Mouse (Mus musculus) frontal cortex, postnatal 14 days (tissue): ENCODE results near the gene Olfr1438-ps1.
"Not testable (repeated sequence)": the region's sequence is repeated elsewhere in the genome, so short reads cannot be mapped to it uniquely, and the experiment has no call there.

Experiments
- DNase-seq, 2 experiments: peaks; one replicate each; pipeline ENCODE4 v3.0.0; 2022; ENCODE audit warnings: low spot score in 2 of 2

The Olfr1438-ps1 gene

DNA sequence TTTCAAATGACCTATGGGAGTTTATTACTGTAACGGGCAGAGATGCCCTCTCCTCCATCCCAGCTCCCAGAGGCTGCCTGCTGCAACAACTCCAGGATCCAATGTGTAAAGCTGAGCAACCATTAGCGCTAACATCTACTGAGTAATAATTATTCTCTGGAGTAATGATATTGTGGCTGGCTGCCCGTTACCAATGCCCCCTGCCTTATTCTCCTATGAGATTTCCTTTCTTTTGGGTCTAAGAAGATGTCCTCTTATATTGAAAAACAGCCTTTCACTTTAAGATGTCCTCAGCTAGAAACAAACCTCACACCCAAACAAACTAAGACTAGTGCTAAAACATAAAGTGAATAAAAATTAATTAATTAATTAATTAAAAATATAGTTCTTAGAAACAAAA is at the start of gene Olfr1438-ps1:
TSS of gene Olfr1438-ps1 (minus strand) at position 101 of the 400 bp plus-strand sequence.
- no peak for DNase-seq

GRCm38 (mm10) chr19:12374465-12375025 is 38.8 kb upstream of the Olfr1438-ps1 start:
- DNase-seq = peak; percentile 5 to 6

GRCm38 (mm10) chr19:12373004-12373403 is 37.3 kb upstream of the Olfr1438-ps1 start:
- no peak for DNase-seq

- no peak for DNase-seq
These were observed 10.7 kb downstream of the Olfr1438-ps1 start, which contains the start of gene Olfr1437 for GRCm38 (mm10) chr19:12325001-12325400. Olfr1437 (minus strand) TSS chr19:12325101.

GRCm38 (mm10) chr19:12299030-12299429 is 36.7 kb downstream of the Olfr1438-ps1 start, which contains the start of gene Olfr1436:
Olfr1436 (minus strand) TSS chr19:12299130.
- not testable (repeated sequence) for DNase-seq

- no peak for DNase-seq
These were observed 42.7 kb downstream of the Olfr1438-ps1 start for GRCm38 (mm10) chr19:12292979-12293378.

GRCm38 (mm10) chr19:12279554-12279953 is 56.2 kb downstream of the Olfr1438-ps1 start, which contains the start of gene Olfr1434:
Olfr1434 (plus strand) TSS chr19:12279854.
- DNase-seq = no peak
